Mouse (Mus musculus): ENCODE results near the gene Tnk2. TPM values are rescaled to one million over a fixed set of nuclear protein-coding genes. Genes with fewer than 3 reads are reported as not detected.
"Not testable (repeated sequence)": the region's sequence is repeated elsewhere in the genome, so short reads cannot be mapped to it uniquely, and the experiment has no call there.

Gene Tnk2
- polyA plus RNA-seq, 1 experiment from 2014 or later, result 6.7 TPM

- Histone ChIP-seq H3K4me2 (no peak overlapping the region), H3K4me3 (no peak overlapping the region), H3K27ac (ENCODE audit: poor library complexity, severe bottlenecking) (no peak overlapping the region), H3K36me3 (peaks cover 13% of the 10 kb centered on the region), H3K27me3 (replicated peaks) (no peaks in the 10 kb centered on the region), H3K9ac (no peak overlapping the region), H3K4me1 (replicated peaks) (peaks cover 9% of the 10 kb centered on the region; the same call in 1 of the 2 replicates), H3K9me3 (replicated peaks) (no peaks in the 10 kb centered on the region)
- no peak for ATAC-seq (ENCODE audit: insufficient number of reproducible peaks, low FRiP score)
- WGBS, result 25% methylated on average over 6 of the region's 6 CpGs
Measured at GRCm38 (mm10) chr16:32636871-32637521, 6.7 kb upstream of the Tnk2 start.

GRCm38 (mm10) chr16:32638476-32638875, 5.2 kb upstream of the Tnk2 start:
- H3K27ac ChIP-seq (ENCODE audit: poor library complexity, severe bottlenecking), result no peak overlapping the region
- no peaks in the 10 kb centered on the region for H3K27me3 ChIP-seq (replicated peaks)
- H3K4me3 ChIP-seq, result no peak overlapping the region
- peaks cover 15% of the 10 kb centered on the region; the same call in 1 of the 2 replicates for H3K4me1 ChIP-seq (replicated peaks)
- H3K4me2 ChIP-seq, result no peak overlapping the region
- no peaks in the 10 kb centered on the region for H3K9me3 ChIP-seq (replicated peaks)
- WGBS, result 9% methylated on average over 8 of the region's 8 CpGs
- ATAC-seq (ENCODE audit: insufficient number of reproducible peaks, low FRiP score), result peak; percentile 66; the same call in 1 of the 2 replicates
- H3K9ac ChIP-seq, result no peak overlapping the region
- H3K36me3 ChIP-seq, result no peaks in the 10 kb centered on the region

GRCm38 (mm10) chr16:32640096-32640495, 3.6 kb upstream of the Tnk2 start:
- Histone ChIP-seq H3K4me2 (no peak overlapping the region), H3K9ac (no peak overlapping the region), H3K36me3 (no peaks in the 10 kb centered on the region), H3K4me1 (replicated peaks) (peaks cover 23% of the 10 kb centered on the region), H3K4me3 (no peak overlapping the region), H3K27me3 (replicated peaks) (no peaks in the 10 kb centered on the region), H3K27ac (ENCODE audit: poor library complexity, severe bottlenecking) (no peak overlapping the region), H3K9me3 (replicated peaks) (no peaks in the 10 kb centered on the region)
- WGBS, result 59% methylated on average over 5 of the region's 5 CpGs
- ATAC-seq (ENCODE audit: insufficient number of reproducible peaks, low FRiP score), result no peak

- not testable (repeated sequence) for H3K4me3 ChIP-seq; H3K27ac ChIP-seq (ENCODE audit: poor library complexity, severe bottlenecking); H3K36me3 ChIP-seq; H3K27me3 ChIP-seq (replicated peaks); H3K9ac ChIP-seq; H3K9me3 ChIP-seq (replicated peaks); ATAC-seq (ENCODE audit: insufficient number of reproducible peaks, low FRiP score); H3K4me2 ChIP-seq
- 67% methylated on average over 2 of the region's 2 CpGs for WGBS
- H3K4me1 ChIP-seq (replicated peaks), result peaks cover 29% of the 10 kb centered on the region
Measured at GRCm38 (mm10) chr16:32640683-32641082, 3.0 kb upstream of the Tnk2 start.

GRCm38 (mm10) chr16:32641440-32642219, 2.0 kb upstream of the Tnk2 start:
- peaks cover 36% of the 10 kb centered on the region for H3K4me1 ChIP-seq (replicated peaks)
- 58% methylated on average over 18 of the region's 20 CpGs for whole genome bisulfite sequencing
- H3K36me3 ChIP-seq, result no peaks in the 10 kb centered on the region
- H3K9me3 ChIP-seq (replicated peaks), result no peaks in the 10 kb centered on the region
- H3K4me3 ChIP-seq, result no peak overlapping the region
- H3K9ac ChIP-seq, result no peak overlapping the region
- no peak overlapping the region for H3K27ac ChIP-seq (ENCODE audit: poor library complexity, severe bottlenecking)
- no peak for ATAC-seq (ENCODE audit: insufficient number of reproducible peaks, low FRiP score)
- no peaks in the 10 kb centered on the region for H3K27me3 ChIP-seq (replicated peaks)
- no peak overlapping the region for H3K4me2 ChIP-seq

GRCm38 (mm10) chr16:32642280-32642679, 1.4 kb upstream of the Tnk2 start:
- H3K9me3 ChIP-seq (replicated peaks), result no peaks in the 10 kb centered on the region
- H3K36me3 ChIP-seq, result no peaks in the 10 kb centered on the region
- ATAC-seq (ENCODE audit: insufficient number of reproducible peaks, low FRiP score), result no peak
- H3K27me3 ChIP-seq (replicated peaks), result no peaks in the 10 kb centered on the region
- 74% methylated on average over 13 of the region's 13 CpGs for WGBS
- H3K27ac ChIP-seq (ENCODE audit: poor library complexity, severe bottlenecking), result no peak overlapping the region
- H3K4me3 ChIP-seq, result no peak overlapping the region
- H3K4me1 ChIP-seq (replicated peaks), result peaks cover 36% of the 10 kb centered on the region
- no peak overlapping the region for H3K9ac ChIP-seq
- H3K4me2 ChIP-seq, result no peak overlapping the region

- no peaks in the 10 kb centered on the region for H3K36me3 ChIP-seq
- H3K27ac ChIP-seq (ENCODE audit: poor library complexity, severe bottlenecking), result peak overlapping the region; percentile 54
- H3K9me3 ChIP-seq (replicated peaks), result no peaks in the 10 kb centered on the region
- H3K4me2 ChIP-seq, result peak overlapping the region; percentile 93
- peaks cover 36% of the 10 kb centered on the region for H3K4me1 ChIP-seq (replicated peaks)
- WGBS, result under 1% methylated on average over 50 of the region's 82 CpGs
- peak; percentile 65 for ATAC-seq (ENCODE audit: insufficient number of reproducible peaks, low FRiP score)
- H3K9ac ChIP-seq, result peak overlapping the region; percentile 90
- H3K27me3 ChIP-seq (replicated peaks), result no peaks in the 10 kb centered on the region
- peak overlapping the region; percentile 87 for H3K4me3 ChIP-seq
Measured at GRCm38 (mm10) chr16:32644069-32644800, 561 bp downstream of the Tnk2 start.

- Histone ChIP-seq H3K4me3 (peak overlapping the region; percentile 87), H3K36me3 (no peaks in the 10 kb centered on the region), H3K27me3 (replicated peaks) (no peaks in the 10 kb centered on the region), H3K9ac (peak overlapping the region; percentile 90), H3K9me3 (replicated peaks) (no peaks in the 10 kb centered on the region), H3K4me1 (replicated peaks) (peaks cover 36% of the 10 kb centered on the region), H3K27ac (ENCODE audit: poor library complexity, severe bottlenecking) (peak overlapping the region; percentile 54; the same call in 1 of the 2 replicates), H3K4me2 (peak overlapping the region; percentile 93)
- ATAC-seq (ENCODE audit: insufficient number of reproducible peaks, low FRiP score), result no peak
- WGBS, result 12% methylated on average over 12 of the region's 12 CpGs
Measured at GRCm38 (mm10) chr16:32644801-32645170, 1.1 kb downstream of the Tnk2 start.

GRCm38 (mm10) chr16:32645361-32645914, 1.8 kb downstream of the Tnk2 start:
- Histone ChIP-seq H3K9me3 (replicated peaks) (no peaks in the 10 kb centered on the region), H3K4me1 (replicated peaks) (peaks cover 33% of the 10 kb centered on the region), H3K9ac (peak overlapping the region; percentile 90; the same call in 1 of the 2 replicates), H3K27me3 (replicated peaks) (no peaks in the 10 kb centered on the region), H3K36me3 (no peaks in the 10 kb centered on the region), H3K4me3 (peak overlapping the region; percentile 87), H3K4me2 (peak overlapping the region; percentile 93), H3K27ac (ENCODE audit: poor library complexity, severe bottlenecking) (no peak overlapping the region)
- 10% methylated on average over 14 of the region's 14 CpGs for WGBS
- ATAC-seq (ENCODE audit: insufficient number of reproducible peaks, low FRiP score), result peak; percentile 65

GRCm38 (mm10) chr16:32646014-32646413, 2.3 kb downstream of the Tnk2 start:
- H3K27ac ChIP-seq (ENCODE audit: poor library complexity, severe bottlenecking), result no peak overlapping the region
- no peaks in the 10 kb centered on the region for H3K36me3 ChIP-seq
- no peaks in the 10 kb centered on the region for H3K27me3 ChIP-seq (replicated peaks)
- peaks cover 36% of the 10 kb centered on the region for H3K4me1 ChIP-seq (replicated peaks)
- H3K4me2 ChIP-seq, result peak overlapping the region; percentile 93
- ATAC-seq (ENCODE audit: insufficient number of reproducible peaks, low FRiP score), result no peak
- no peaks in the 10 kb centered on the region for H3K9me3 ChIP-seq (replicated peaks)
- H3K9ac ChIP-seq, result no peak overlapping the region
- H3K4me3 ChIP-seq, result no peak overlapping the region; the same call in 1 of the 2 replicates
- 85% methylated on average over 9 of the region's 9 CpGs for WGBS

GRCm38 (mm10) chr16:32647712-32648111, 4.0 kb downstream of the Tnk2 start:
- no peak overlapping the region for H3K4me2 ChIP-seq
- no peak for ATAC-seq (ENCODE audit: insufficient number of reproducible peaks, low FRiP score)

More at GRCm38 (mm10) chr16:32647712-32648111, 4.0 kb downstream of the Tnk2 start:
- Histone ChIP-seq H3K27ac (ENCODE audit: poor library complexity, severe bottlenecking) (no peak overlapping the region), H3K27me3 (replicated peaks) (no peaks in the 10 kb centered on the region), H3K36me3 (no peaks in the 10 kb centered on the region), H3K4me3 (no peak overlapping the region), H3K4me1 (replicated peaks) (peaks cover 28% of the 10 kb centered on the region), H3K9me3 (replicated peaks) (no peaks in the 10 kb centered on the region), H3K9ac (no peak overlapping the region)
